Mouse (Mus musculus) CH12.LX (cell line): Measurements from ENCODE around the gene Hax1. TPM values are rescaled to one million over a fixed set of nuclear protein-coding genes. Genes with fewer than 3 reads are reported as not detected.

ENCODE experiments used
- DNase-seq: peaks from one replicate; pipeline ENCODE4 v3.0.0-alpha.2; 2013; ENCODE audit errors: extremely low read depth
- H3K27ac ChIP-seq: 2 replicates; pipeline ENCODE4 v1.5.1; 2012; ENCODE audit warnings: low read depth, mild to moderate bottlenecking, control low read depth, moderate library complexity; ENCODE audit not compliant: insufficient read depth
- H3K27me3 ChIP-seq: replicated peaks from 2 replicates; pipeline ENCODE3; 2012; ENCODE audit warnings: inconsistent platforms
- H3K36me3 ChIP-seq, 2 experiments: replicated peaks in 1 of 2; 2 replicates each; pipeline versions ENCODE3 to v1.6.1; 2012; ENCODE audit warnings: inconsistent platforms in 1 of 2, low read length in 1 of 2, mild to moderate bottlenecking in 1 of 2, mixed read lengths in 1 of 2, moderate library complexity in 1 of 2; ENCODE audit not compliant: control insufficient read depth in 1 of 2, insufficient read depth in 1 of 2
- H3K4me1 ChIP-seq, 2 experiments: 2 replicates each; pipeline ENCODE4 v1.6.1; 2012; ENCODE audit warnings: inconsistent platforms in 1 of 2, moderate library complexity in 1 of 2; ENCODE audit not compliant: insufficient read depth in 2 of 2, control insufficient read depth in 1 of 2
- H3K4me2 ChIP-seq: 2 replicates; pipeline ENCODE4 v1.6.1; 2012; ENCODE audit warnings: low read depth, mild to moderate bottlenecking, control low read depth; ENCODE audit not compliant: poor library complexity, insufficient read depth, severe bottlenecking
- H3K4me3 ChIP-seq, 3 experiments: fragments of 150-350 bp in 1 of 3; sonication (generic) in 1 of 3; replicated peaks in 1 of 3; 2 replicates each; pipeline versions ENCODE3 to v1.5.1; 2011 to 2012; ENCODE audit warnings: low read depth in 2 of 3, low read length in 2 of 3, mild to moderate bottlenecking in 2 of 3, moderate library complexity in 2 of 3, control low read depth in 1 of 3, improper control_type of control experiment in 1 of 3, inconsistent platforms in 1 of 3, mixed read lengths in 1 of 3; ENCODE audit not compliant: poor library complexity in 1 of 3
- H3K79me2 ChIP-seq: replicated peaks from 2 replicates; pipeline ENCODE4 v1.6.1; 2012; ENCODE audit warnings: mild to moderate bottlenecking, moderate library complexity; ENCODE audit not compliant: control insufficient read depth, poor library complexity, insufficient read depth, severe bottlenecking; ENCODE audit errors: extremely low read depth
- H3K9ac ChIP-seq: 2 replicates; pipeline ENCODE4 v1.6.1; 2012; ENCODE audit warnings: low read depth, mild to moderate bottlenecking, control low read depth, moderate library complexity; ENCODE audit not compliant: insufficient read depth
- H3K9me3 ChIP-seq: replicated peaks from 2 replicates; pipeline ENCODE3; 2012; ENCODE audit warnings: low read length, inconsistent platforms, mixed read lengths
- BHLHE40 ChIP-seq: IDR thresholded peaks from 2 replicates; pipeline ENCODE4 v1.6.1; 2011; ENCODE audit warnings: mild to moderate bottlenecking, low read depth, low read length, improper control_type of control experiment
- CHD1 ChIP-seq: IDR thresholded peaks from 2 replicates; pipeline ENCODE4 v1.6.1; 2012; ENCODE audit warnings: low read depth, low read length, improper control_type of control experiment, inconsistent platforms
- CHD2 ChIP-seq: IDR thresholded peaks from 2 replicates; pipeline ENCODE4 v1.6.1; 2011; ENCODE audit warnings: low read length, improper control_type of control experiment
- CTCF ChIP-seq, 2 experiments: IDR thresholded peaks in 1 of 2; conservative IDR thresholded peaks in 1 of 2; 2 replicates each; pipeline ENCODE4 v1.5.1; 2011 to 2012; ENCODE audit warnings: low read depth in 2 of 2, low read length in 2 of 2, improper control_type of control experiment in 1 of 2, inconsistent platforms in 1 of 2, mild to moderate bottlenecking in 1 of 2, moderate library complexity in 1 of 2
- E2F4 ChIP-seq: IDR thresholded peaks from 2 replicates; pipeline ENCODE4 v1.6.1; 2011; ENCODE audit warnings: low read depth, low read length, improper control_type of control experiment; ENCODE audit not compliant: insufficient replicate concordance
- ELF1 ChIP-seq: IDR thresholded peaks from 2 replicates; pipeline ENCODE4 v1.6.1; 2014; ENCODE audit warnings: low read depth, mild to moderate bottlenecking, inconsistent platforms, low read length, improper control_type of control experiment
- EP300 ChIP-seq: IDR thresholded peaks from 2 replicates; pipeline ENCODE4 v1.6.1; 2011; ENCODE audit warnings: low read length, improper control_type of control experiment
- GABPA ChIP-seq: IDR thresholded peaks from 2 replicates; pipeline ENCODE4 v1.6.1; 2012; ENCODE audit warnings: low read depth, low read length, improper control_type of control experiment, inconsistent platforms; ENCODE audit not compliant: insufficient replicate concordance
- HCFC1 ChIP-seq: IDR thresholded peaks from 2 replicates; pipeline ENCODE4 v1.6.1; 2012; ENCODE audit warnings: low read depth, mild to moderate bottlenecking, inconsistent platforms, low read length, improper control_type of control experiment
- IRF4 ChIP-seq: IDR thresholded peaks from 2 replicates; pipeline ENCODE4 v1.6.1; 2014; ENCODE audit warnings: low read depth, mild to moderate bottlenecking, inconsistent platforms, low read length, improper control_type of control experiment
- JUN ChIP-seq: IDR thresholded peaks from 2 replicates; pipeline ENCODE4 v1.6.1; 2011; ENCODE audit warnings: low read depth, mild to moderate bottlenecking, low read length, improper control_type of control experiment, moderate library complexity; ENCODE audit not compliant: insufficient read depth
- JUND ChIP-seq: conservative IDR thresholded peaks from 2 replicates; pipeline ENCODE4 v1.6.1; 2011; ENCODE audit warnings: low read depth, low read length, improper control_type of control experiment
- KAT2A ChIP-seq: IDR thresholded peaks from 2 replicates; pipeline ENCODE4 v1.6.1; 2012; ENCODE audit warnings: low read length, improper control_type of control experiment, inconsistent platforms; ENCODE audit not compliant: insufficient replicate concordance
- MAFK ChIP-seq: IDR thresholded peaks from 2 replicates; pipeline ENCODE4 v1.6.1; 2011; ENCODE audit warnings: low read length, improper control_type of control experiment; ENCODE audit not compliant: insufficient replicate concordance
- MAX ChIP-seq: IDR thresholded peaks from 2 replicates; pipeline ENCODE4 v1.6.1; 2011; ENCODE audit warnings: low read length, improper control_type of control experiment
- MAZ ChIP-seq: IDR thresholded peaks from 2 replicates; pipeline ENCODE4 v1.6.1; 2012; ENCODE audit warnings: low read depth, mild to moderate bottlenecking, inconsistent platforms, low read length, improper control_type of control experiment, moderate library complexity
- MEF2A ChIP-seq: IDR thresholded peaks from 2 replicates; pipeline ENCODE4 v1.6.1; 2014; ENCODE audit warnings: low read depth, mild to moderate bottlenecking, inconsistent platforms, low read length, improper control_type of control experiment, borderline replicate concordance
- MXI1 ChIP-seq: IDR thresholded peaks from 2 replicates; pipeline ENCODE4 v1.6.1; 2011; ENCODE audit warnings: mild to moderate bottlenecking, low read depth, low read length, improper control_type of control experiment
- NELFE ChIP-seq: IDR thresholded peaks from 2 replicates; pipeline ENCODE4 v1.6.1; 2011; ENCODE audit warnings: low read depth, low read length, improper control_type of control experiment
- NRF1 ChIP-seq: IDR thresholded peaks from 2 replicates; pipeline ENCODE4 v1.6.1; 2014; ENCODE audit warnings: low read depth, mild to moderate bottlenecking, inconsistent platforms, low read length, improper control_type of control experiment, moderate library complexity
- PAX5 ChIP-seq: IDR thresholded peaks from 2 replicates; pipeline ENCODE4 v1.6.1; 2012; ENCODE audit warnings: low read length, inconsistent platforms, mixed read lengths
- POLR2A ChIP-seq: IDR thresholded peaks from 2 replicates; pipeline ENCODE4 v1.6.1; 2011; ENCODE audit warnings: low read depth, mild to moderate bottlenecking, improper control_type of control experiment, low read length
- POLR2AphosphoS2 ChIP-seq: IDR thresholded peaks from 2 replicates; pipeline ENCODE4 v1.6.1; 2011; ENCODE audit warnings: low read depth, low read length, improper control_type of control experiment
- SIN3A ChIP-seq: IDR thresholded peaks from 2 replicates; pipeline ENCODE4 v1.6.1; 2012; ENCODE audit warnings: low read length, improper control_type of control experiment, inconsistent platforms
- TBP ChIP-seq: conservative IDR thresholded peaks from 2 replicates; pipeline ENCODE4 v1.6.1; 2011; ENCODE audit warnings: low read depth, low read length, improper control_type of control experiment
- USF2 ChIP-seq: conservative IDR thresholded peaks from 2 replicates; pipeline ENCODE4 v1.6.1; 2011; ENCODE audit warnings: low read depth, low read length, improper control_type of control experiment
- ZKSCAN1 ChIP-seq: IDR thresholded peaks from 2 replicates; pipeline ENCODE4 v1.6.1; 2012; ENCODE audit warnings: low read depth, inconsistent platforms, low read length, improper control_type of control experiment, borderline replicate concordance
- ZMIZ1 ChIP-seq: IDR thresholded peaks from 2 replicates; pipeline ENCODE4 v1.6.1; 2012; ENCODE audit warnings: low read depth, mild to moderate bottlenecking, inconsistent platforms, low read length, improper control_type of control experiment
- ZNF384 ChIP-seq: IDR thresholded peaks from 2 replicates; pipeline ENCODE4 v1.6.1; 2012; ENCODE audit warnings: low read depth, low read length, improper control_type of control experiment, inconsistent platforms
- dilution Hi-C: fragments of 300-500 bp; cut with MboI; formaldehyde crosslinking; loops from 2 replicates; pipeline ENCODE4 v1.14.3; 2020; ENCODE audit warnings: low sequenced_read_pairs; ENCODE audit not compliant: extremely low pct_unique_long_range_greater_than_20kb, extremely low pct_ligation_motif_present
- in situ Hi-C: fragments of 300-500 bp; cut with MboI; formaldehyde crosslinking; loops from 3 replicates; pipeline ENCODE4 v1.14.3; 2019; ENCODE audit warnings: low sequenced_read_pairs, low pct_ligation_motif_present, low pct_unique_long_range_greater_than_20kb, mixed read lengths
- polyA plus RNA-seq: library from polyadenylated mRNA; unstranded; fragments of >175 nt; gene quantifications from 2 replicates; pipeline ENCODE4 v1.2.1, GENCODE M21; 2012; ENCODE audit warnings: low read depth; ENCODE audit not compliant: insufficient read length
- total RNA-seq, 2 experiments: library from RNA; depleted of rRNA; stranded (reverse); fragments of 300-350 nt in 1 of 2; fragments of >200 nt in 1 of 2; gene quantifications; 2 replicates each; pipeline ENCODE4 v1.2.3; 2012 to 2014

Gene Hax1
- total and polyA plus RNA-seq, 3 experiments: 302 to 353 (median 304) TPM

DNA sequence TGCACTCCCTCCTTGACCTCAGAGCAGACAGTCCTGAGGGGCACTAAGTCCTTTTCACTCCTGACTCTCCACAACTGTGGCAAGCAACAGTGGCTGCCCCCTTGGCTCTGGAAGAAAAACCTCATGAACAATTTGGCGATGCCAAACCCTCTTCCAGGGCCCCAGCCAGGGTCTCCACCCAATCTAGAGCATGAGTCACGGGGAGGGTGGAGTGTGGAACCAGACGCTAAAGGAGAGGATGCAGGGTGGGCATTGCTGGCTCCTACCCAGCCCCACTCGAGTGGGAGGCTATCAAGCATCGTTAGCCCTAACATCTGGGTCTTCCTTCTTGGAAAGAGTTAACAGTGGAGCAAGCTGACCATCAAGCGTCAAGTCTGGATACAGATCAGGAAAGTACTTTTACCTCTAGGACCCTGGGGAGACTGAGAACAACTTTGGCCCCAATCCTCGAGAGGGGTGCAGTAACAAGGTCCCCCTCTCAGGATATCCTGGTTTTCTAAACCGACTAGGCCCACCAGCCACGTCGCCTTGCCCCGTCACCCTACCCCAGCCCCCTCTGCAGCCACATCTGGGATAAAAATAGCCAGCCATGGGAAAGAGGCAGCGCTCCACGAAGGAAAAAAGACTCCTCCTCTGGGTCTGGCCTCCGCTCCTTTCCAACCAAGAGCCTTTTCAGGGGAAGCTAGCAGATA, 36.4 kb downstream of the Hax1 start:
- Histone ChIP-seq H3K27me3 (no peaks in the 10 kb centered on the region), H3K79me2 (peaks cover 28% of the 10 kb centered on the region), H3K9ac (peak overlapping the region; percentile 83), H3K4me3 (peak overlapping the region; percentile 89 to 95 (median 94)), H3K36me3 (peaks cover 8 to 41% of the 10 kb centered on the region in 2 experiments), H3K27ac (peak overlapping the region; percentile 20), H3K9me3 (peaks cover 2% of the 10 kb centered on the region), H3K4me2 (peak overlapping the region; percentile 98), H3K4me1 (peaks cover 21 to 69% of the 10 kb centered on the region in 2 experiments)
- TF ChIP-seq ZKSCAN1 (no peak), NELFE (no peak), CHD1 (no peak), CTCF (conservative IDR thresholded peaks at IDR 0.05 in 1 of 2, IDR thresholded peaks at IDR 0.05 in 1 of 2; ENCODE audit: low read depth in 2 of 2, low read length in 2 of 2) (no peak), MAX (no peak), CHD2 (no peak), ZMIZ1 (0 out of 2 replicates have a peak, but pooled peaks have one; percentile 6), SIN3A (peak; percentile 42), MXI1 (peak; percentile 4; the same call in 1 of the 2 replicates)
- dilution Hi-C loops: no loop called here
- in situ Hi-C loops: loop anchor here (10.0 to 25.0 kb wide), 2 partner anchors 113 to 175 kb away; partner anchors contain the start of gene Tpm3
- no peak for DNase-seq

DNA sequence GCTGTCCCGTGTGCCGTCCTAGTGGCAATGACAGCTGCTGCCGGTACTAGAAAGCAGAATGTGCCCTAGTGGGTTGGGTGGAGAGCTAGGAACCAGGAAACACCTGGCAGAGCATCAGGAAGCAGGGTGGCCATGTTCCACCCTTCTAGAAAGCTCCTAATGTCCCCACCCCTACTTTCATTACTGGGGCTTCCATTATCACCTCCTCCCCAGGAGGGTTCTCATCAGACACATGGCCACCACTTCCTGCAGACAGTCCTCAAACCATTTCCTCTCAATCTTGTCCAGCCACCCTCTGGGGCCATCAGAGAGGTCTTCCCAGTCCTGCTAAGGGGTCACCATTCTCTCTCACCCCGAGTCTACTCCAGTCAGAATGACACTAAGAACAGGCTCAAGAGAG, 37.1 kb downstream of the Hax1 start:
- in situ Hi-C loops (loop anchor here (10.0 to 25.0 kb wide), 2 partner anchors 113 to 174 kb away; partner anchors contain the start of gene Tpm3), dilution Hi-C loops (no loop called here)
- Histone ChIP-seq H3K9ac (peak overlapping the region; percentile 83), H3K4me3 (peak overlapping the region; percentile 89 to 95 (median 94)), H3K79me2 (peaks cover 28% of the 10 kb centered on the region), H3K4me1 (peaks cover 21 to 74% of the 10 kb centered on the region in 2 experiments), H3K27me3 (no peaks in the 10 kb centered on the region), H3K36me3 (peaks cover 15 to 48% of the 10 kb centered on the region in 2 experiments), H3K9me3 (peaks cover 2% of the 10 kb centered on the region), H3K4me2 (peak overlapping the region; percentile 98), H3K27ac (peak overlapping the region; percentile 20)
- peak; percentile 39 for DNase-seq
- TF ChIP-seq NRF1: no peak
- peak; percentile 38 for TF ChIP-seq POLR2A
- 0 out of 2 replicates have a peak, but pooled peaks have one; percentile 24 for TF ChIP-seq KAT2A
- TF ChIP-seq POLR2AphosphoS2: no peak
- TF ChIP-seq MXI1: peak; percentile 88; the same call in 1 of the 2 replicates
- TF ChIP-seq E2F4: no peak
- TF ChIP-seq MEF2A: 0 out of 2 replicates have a peak, but pooled peaks have one; percentile 18
- no peak for TF ChIP-seq CHD1
- no peak for TF ChIP-seq ZKSCAN1
- TF ChIP-seq USF2: no peak
- no peak for TF ChIP-seq PAX5
- TF ChIP-seq HCFC1: no peak
- no peak for TF ChIP-seq CTCF (conservative IDR thresholded peaks at IDR 0.05 in 1 of 2, IDR thresholded peaks at IDR 0.05 in 1 of 2; ENCODE audit: low read depth in 2 of 2, low read length in 2 of 2)
- peak; percentile 38; the same call in 1 of the 2 replicates for TF ChIP-seq EP300
- no peak for TF ChIP-seq JUND
- TF ChIP-seq BHLHE40: 0 out of 2 replicates have a peak, but pooled peaks have one; percentile 14
- no peak for TF ChIP-seq ZNF384
- TF ChIP-seq GABPA: no peak
- no peak for TF ChIP-seq MAZ
- TF ChIP-seq MAFK: no peak
- TF ChIP-seq TBP: 0 out of 2 replicates have a peak, but pooled peaks have one; percentile 13
- TF ChIP-seq ELF1: peak; percentile 40; the same call in 1 of the 2 replicates
- TF ChIP-seq JUN: no peak
- TF ChIP-seq NELFE: no peak
- TF ChIP-seq IRF4: no peak
- peak; percentile 68 for TF ChIP-seq SIN3A
- 0 out of 2 replicates have a peak, but pooled peaks have one; percentile 23 for TF ChIP-seq CHD2
